Mouse (Mus musculus): ENCODE data around the gene Asic5. TPM values are rescaled to one million over a fixed set of nuclear protein-coding genes. Genes with fewer than 3 reads are reported as not detected.

The Asic5 gene
- not detected for polyA plus RNA-seq (2014; fragmentation: Illumina TruSeq; extraction: RNeasy Lipid Tissue Mini Kit (QIAGEN cat#74804); ENCODE audit: low read depth, low replicate concordance)

DNA sequence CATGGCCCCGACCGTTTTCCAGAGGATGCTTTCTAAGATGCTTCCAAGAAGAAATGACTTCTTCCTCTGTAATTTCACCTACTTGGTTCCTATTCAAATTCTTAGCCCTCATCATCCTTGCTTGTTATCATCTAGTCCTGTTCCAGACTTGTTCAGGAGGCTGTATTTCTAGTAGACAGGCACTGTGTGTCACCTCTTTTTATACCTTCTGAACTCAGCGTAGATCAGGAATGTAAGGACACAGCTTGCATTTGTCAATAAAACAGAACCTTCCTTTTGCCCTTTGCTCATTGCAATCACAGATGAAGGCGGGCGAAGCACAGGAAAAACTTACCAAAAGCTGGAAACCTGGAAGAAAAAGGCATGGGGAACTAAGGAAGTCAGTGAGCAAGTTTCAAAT lies at the start of gene Asic5:
Asic5 (plus strand) TSS at position 301 of the 400 bp plus-strand sequence.

DNA sequence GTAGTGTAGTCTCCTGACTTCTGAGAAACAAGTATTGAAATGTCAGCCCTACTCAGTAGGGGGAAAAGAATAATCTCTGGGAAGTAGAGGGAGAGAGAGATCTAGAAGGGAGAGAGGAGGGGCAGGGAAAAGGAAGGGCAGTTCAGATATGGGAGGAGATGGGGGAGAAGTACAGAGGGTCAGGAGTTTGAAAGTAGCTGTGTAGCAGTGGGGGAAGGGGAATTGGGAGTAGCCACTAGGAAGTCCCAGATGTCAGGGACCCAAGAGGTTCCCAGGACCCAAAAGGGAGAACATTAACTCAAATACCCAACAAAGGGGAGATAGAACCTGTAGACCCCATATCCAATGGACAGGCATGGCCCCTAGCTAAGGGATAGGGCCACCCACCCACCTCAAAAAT lies 6.0 kb upstream of the Asic5 start, which contains the start of gene Tdo2:
Tdo2 (minus strand) TSS at position 101 of the 400 bp plus-strand sequence.

Other genes starting within 250 kb of the Asic5 start
- gene Ctso, start 49.7 kb upstream of the Asic5 start, polyA plus RNA-seq (2014; fragmentation: Illumina TruSeq; extraction: RNeasy Lipid Tissue Mini Kit (QIAGEN cat#74804); ENCODE audit: low read depth, low replicate concordance), result 83.7 TPM
- 0.36 TPM for gene Tdo2, start 6.1 kb upstream of the Asic5 start, polyA plus RNA-seq (2014; fragmentation: Illumina TruSeq; extraction: RNeasy Lipid Tissue Mini Kit (QIAGEN cat#74804); ENCODE audit: low read depth, low replicate concordance)
- 19.6 TPM for gene Gucy1b1, start 92.4 kb downstream of the Asic5 start, polyA plus RNA-seq (2014; fragmentation: Illumina TruSeq; extraction: RNeasy Lipid Tissue Mini Kit (QIAGEN cat#74804); ENCODE audit: low read depth, low replicate concordance)
- 46.6 TPM for gene Gucy1a1, start 163.5 kb downstream of the Asic5 start, polyA plus RNA-seq (2014; fragmentation: Illumina TruSeq; extraction: RNeasy Lipid Tissue Mini Kit (QIAGEN cat#74804); ENCODE audit: low read depth, low replicate concordance)